Mouse (Mus musculus) hindbrain, embryonic 15.5 days (tissue): Measurements from ENCODE around the gene Spred3. TPM values are rescaled to one million over a fixed set of nuclear protein-coding genes. Genes with fewer than 3 reads are reported as not detected.
"Not testable (repeated sequence)": the region's sequence is repeated elsewhere in the genome, so short reads cannot be mapped to it uniquely, and the experiment has no call there.

ENCODE experiments used
- ATAC-seq: fragments of 200-750 bp; cut with Nextera tagmentation; 2 replicates; pipeline ENCODE4 v1.8.0; 2017; ENCODE audit warnings: low read depth, moderate number of reproducible peaks, moderate TSS enrichment; ENCODE audit not compliant: low FRiP score
- H3K27ac ChIP-seq: fragments of 300-500 bp; sonication (generic); replicated peaks from 2 replicates; pipeline ENCODE4 v1.5.1; 2015; ENCODE audit warnings: mild to moderate bottlenecking, inconsistent platforms
- H3K27me3 ChIP-seq: fragments of 300-500 bp; sonication (generic); 2 replicates; pipeline ENCODE4 v1.6.1; 2015; ENCODE audit warnings: control low read depth, inconsistent platforms
- H3K36me3 ChIP-seq: fragments of 300-500 bp; sonication (generic); 2 replicates; pipeline ENCODE4 v1.6.1; 2015; ENCODE audit warnings: control low read depth, inconsistent platforms
- H3K4me1 ChIP-seq: fragments of 300-500 bp; sonication (generic); replicated peaks from 2 replicates; pipeline ENCODE4 v1.6.1; 2015; ENCODE audit warnings: control low read depth, inconsistent platforms
- H3K4me2 ChIP-seq: fragments of 300-500 bp; sonication (generic); 2 replicates; pipeline ENCODE4 v1.6.1; 2015; ENCODE audit warnings: moderate library complexity, mild to moderate bottlenecking, inconsistent platforms
- H3K4me3 ChIP-seq: fragments of 300-500 bp; sonication (generic); 2 replicates; pipeline ENCODE4 v1.5.1; 2015; ENCODE audit warnings: mild to moderate bottlenecking, inconsistent platforms
- H3K9ac ChIP-seq: fragments of 300-500 bp; sonication (generic); 2 replicates; pipeline ENCODE4 v1.6.1; 2015; ENCODE audit warnings: inconsistent platforms
- H3K9me3 ChIP-seq: fragments of 300-500 bp; sonication (generic); 2 replicates; pipeline ENCODE4 v1.6.1; 2016; ENCODE audit warnings: control low read depth, inconsistent platforms
- WGBS: fragments of 180-500 bp; shearing (Covaris S2); methylation state at CpG from one replicate; pipeline ENCODE4 v1.1.7; 2015; 5-methylcytosine and 5-hydroxymethylcytosine counted together
- polyA plus RNA-seq: library from polyadenylated mRNA; unstranded; fragments of >200 nt; fragmentation: Nextera tagmentation; extraction: Ambion mirVana; gene quantifications from 2 replicates; pipeline ENCODE4 v1.2.1, GENCODE M21; 2015

Spred3 gene
- polyA plus RNA-seq, 1 experiment from 2014 or later, result 11.9 TPM

DNA sequence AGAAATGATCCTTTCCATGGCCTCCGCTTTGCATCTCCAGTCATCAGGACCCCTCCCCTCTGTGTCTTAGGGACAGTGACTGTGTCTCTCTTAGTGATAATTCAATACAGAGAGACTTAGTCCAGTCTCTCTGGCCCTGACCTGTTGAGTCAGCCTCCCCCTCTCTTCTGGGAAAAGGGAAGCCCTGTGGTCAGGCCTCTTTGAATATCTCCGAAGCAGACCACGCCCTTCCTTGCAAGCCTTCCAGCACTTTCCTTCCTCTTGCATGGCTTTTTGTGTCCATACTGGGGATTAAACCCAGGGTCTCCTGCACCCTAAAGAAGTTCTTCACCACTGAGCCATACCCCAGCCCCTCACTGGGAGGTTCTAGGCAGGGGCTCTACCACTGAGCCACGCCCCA is 26.2 kb downstream of the Spred3 start:
- Histone ChIP-seq H3K4me1 (no peaks in the 10 kb centered on the region), H3K27ac (no peak overlapping the region), H3K36me3 (no peaks in the 10 kb centered on the region), H3K9me3 (no peaks in the 10 kb centered on the region), H3K27me3 (no peaks in the 10 kb centered on the region), H3K4me3 (no peak overlapping the region), H3K9ac (no peak overlapping the region), H3K4me2 (no peak overlapping the region)
- WGBS, result 93% methylated on average over 4 of the region's 4 CpGs
- no peak for ATAC-seq

DNA sequence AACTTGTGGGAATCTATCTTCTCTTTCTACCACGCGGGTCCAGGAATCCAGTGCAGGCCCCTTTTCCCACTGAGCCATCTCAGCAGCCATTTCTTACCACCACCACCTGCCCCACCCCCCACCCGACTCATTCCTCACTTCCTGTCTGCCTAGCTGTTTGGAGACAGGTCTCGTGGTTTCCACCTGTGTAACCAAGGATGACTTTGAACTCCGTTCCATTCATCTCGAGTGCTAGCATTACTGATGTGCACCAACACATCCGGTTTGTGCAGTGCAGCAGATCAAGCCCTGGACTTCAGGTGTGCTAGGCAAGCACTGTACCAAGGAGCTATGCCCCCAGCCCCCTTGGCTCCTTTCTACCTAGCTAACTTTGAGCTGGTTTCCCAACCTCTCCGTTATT is 28.8 kb downstream of the Spred3 start:
- H3K36me3 ChIP-seq, result no peaks in the 10 kb centered on the region
- H3K4me1 ChIP-seq, result no peaks in the 10 kb centered on the region
- 88% methylated on average over 8 of the region's 8 CpGs for WGBS
- H3K9ac ChIP-seq, result no peak overlapping the region
- H3K4me3 ChIP-seq, result no peak overlapping the region
- no peak for ATAC-seq
- 0 out of 2 replicates have a peak, but pooled peaks cover 6% of the 10 kb centered on the region for H3K27me3 ChIP-seq
- H3K9me3 ChIP-seq, result no peaks in the 10 kb centered on the region
- no peak overlapping the region for H3K27ac ChIP-seq
- H3K4me2 ChIP-seq, result no peak overlapping the region

DNA sequence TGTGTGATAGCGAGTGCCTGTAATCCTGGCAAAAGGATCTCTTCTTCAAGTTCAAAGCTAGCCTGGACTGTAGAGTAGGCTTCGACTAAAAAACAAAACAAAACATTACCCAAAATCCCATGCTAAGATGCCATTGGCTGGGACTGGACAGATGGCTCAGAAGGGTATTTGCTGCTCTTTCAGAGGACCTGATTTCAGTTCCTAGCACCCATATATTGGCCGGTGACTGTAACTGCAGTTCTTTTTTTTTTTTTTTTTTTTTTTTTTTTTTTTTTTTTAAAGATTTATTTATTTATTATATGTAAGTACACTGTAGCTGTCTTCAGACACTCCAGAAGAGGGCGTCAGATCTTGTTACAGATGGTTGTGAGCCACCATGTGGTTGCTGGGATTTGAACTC is 31.0 kb downstream of the Spred3 start:
- not testable (repeated sequence) for H3K4me1 ChIP-seq, H3K27ac ChIP-seq, H3K36me3 ChIP-seq, H3K4me3 ChIP-seq, ATAC-seq, H3K4me2 ChIP-seq, H3K9ac ChIP-seq, H3K9me3 ChIP-seq
- 97% methylated on average over 3 of the region's 4 CpGs for WGBS
- H3K27me3 ChIP-seq, result peaks cover 19% of the 10 kb centered on the region; the same call in 1 of the 2 replicates

DNA sequence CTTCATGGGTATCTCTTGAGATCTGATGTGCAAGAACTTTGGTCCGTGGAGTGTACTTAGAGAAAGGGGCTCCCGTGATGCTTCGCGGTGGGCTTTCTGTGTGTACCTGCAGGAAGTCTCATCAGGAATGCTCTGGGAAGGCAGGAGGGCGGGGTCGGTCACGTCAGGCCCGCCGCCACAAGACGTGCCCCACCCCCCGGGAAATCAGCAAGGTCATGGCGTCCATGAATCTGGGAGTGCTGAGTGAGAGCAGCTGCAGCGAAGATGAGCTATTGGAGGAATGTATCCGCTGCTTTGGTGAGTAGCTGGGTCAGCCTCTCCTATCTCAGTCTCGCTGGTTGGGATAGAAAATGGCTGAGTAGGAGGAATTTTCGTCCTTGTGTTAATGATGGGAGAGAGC is 32.8 kb downstream of the Spred3 start:
- no peak overlapping the region for H3K27ac ChIP-seq
- 43% methylated on average over 16 of the region's 16 CpGs for WGBS
- no peak overlapping the region for H3K4me3 ChIP-seq
- H3K4me1 ChIP-seq, result peaks cover 7% of the 10 kb centered on the region
- H3K27me3 ChIP-seq, result peaks cover 19% of the 10 kb centered on the region; the same call in 1 of the 2 replicates
- H3K4me2 ChIP-seq, result no peak overlapping the region
- no peak overlapping the region for H3K9ac ChIP-seq
- ATAC-seq, result no peak
- H3K9me3 ChIP-seq, result no peaks in the 10 kb centered on the region
- H3K36me3 ChIP-seq, result no peaks in the 10 kb centered on the region

DNA sequence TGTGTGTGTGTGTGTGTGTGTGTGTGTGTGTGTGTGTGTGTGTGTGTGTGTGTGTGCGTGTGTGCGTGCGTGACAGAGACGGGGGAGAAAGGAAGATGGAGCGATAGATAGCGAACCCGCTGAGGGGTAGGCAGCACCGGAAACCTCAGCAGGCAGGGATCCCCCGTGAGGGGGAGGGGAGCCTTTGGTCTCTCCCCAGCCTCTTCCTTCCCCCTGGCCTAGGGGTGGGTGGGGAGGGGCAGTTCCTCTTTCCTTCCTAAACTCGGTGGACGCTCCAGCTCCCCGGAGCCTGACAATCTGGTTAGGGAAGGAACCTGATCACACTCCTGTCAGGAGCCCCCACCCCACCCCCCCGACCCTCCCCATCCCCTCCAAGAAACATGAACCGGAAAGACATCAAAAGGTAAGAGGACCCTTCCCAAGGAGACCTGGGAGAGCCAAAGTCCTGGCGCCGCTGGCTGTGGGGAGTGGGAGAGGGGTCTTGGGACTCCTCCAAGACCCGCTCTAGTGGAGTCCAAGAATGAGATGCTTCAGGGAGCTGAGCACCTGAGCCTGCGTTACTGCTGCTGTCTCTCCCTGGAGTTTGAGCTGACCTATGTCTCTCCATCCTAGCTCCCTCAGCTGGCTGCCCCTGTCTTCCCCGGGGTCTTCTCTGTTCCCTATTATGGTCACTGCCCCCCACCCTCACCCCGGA is 35.4 kb downstream of the Spred3 start, which contains the start of gene Rasgrp4:
Gene Rasgrp4 (plus strand): TSS at position 159 of the 694 bp plus-strand sequence.
- Histone ChIP-seq H3K4me3 (peak within 1 kb of the TSS; percentile 20), H3K9ac (no peak within 1 kb of the TSS), H3K27me3 (peaks cover 19% of the 10 kb centered on the region; the same call in 1 of the 2 replicates), H3K9me3 (no peaks in the 10 kb centered on the region), H3K36me3 (no peaks in the 10 kb centered on the region), H3K4me2 (peak within 1 kb of the TSS; percentile 55), H3K27ac (no peak within 1 kb of the TSS), H3K4me1 (peaks cover 7% of the 10 kb centered on the region)
- no peak; the same call in 1 of the 2 replicates for ATAC-seq
- WGBS, result 3% methylated on average over 15 of the region's 20 CpGs

DNA sequence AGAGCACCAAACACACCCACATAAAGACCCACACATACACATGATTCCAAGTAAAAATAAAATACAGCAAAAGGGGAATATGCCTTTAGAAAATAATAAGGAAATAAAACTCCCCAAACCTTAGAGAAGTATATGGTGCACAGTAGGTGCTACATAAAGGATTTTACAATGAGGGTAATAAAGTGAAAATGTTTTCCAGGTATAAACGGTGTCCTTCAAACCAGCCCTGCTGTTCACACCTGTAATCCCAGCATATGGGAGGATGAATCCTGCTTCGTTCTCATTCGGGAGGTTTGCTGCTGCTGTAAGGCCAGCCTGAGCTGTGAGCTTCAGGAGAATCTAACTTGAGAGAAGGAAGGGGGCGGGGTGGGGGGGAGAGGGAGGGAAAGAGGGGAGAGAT is 36.0 kb downstream of the Spred3 start:
- Histone ChIP-seq H3K9ac (no peak overlapping the region), H3K36me3 (no peaks in the 10 kb centered on the region), H3K4me2 (peak overlapping the region; percentile 55), H3K27ac (no peak overlapping the region), H3K4me1 (peaks cover 7% of the 10 kb centered on the region), H3K27me3 (peaks cover 19% of the 10 kb centered on the region; the same call in 1 of the 2 replicates), H3K4me3 (peak overlapping the region; percentile 20; the same call in 1 of the 2 replicates), H3K9me3 (no peaks in the 10 kb centered on the region)
- 7% methylated on average over 4 of the region's 4 CpGs for WGBS
- no peak for ATAC-seq

DNA sequence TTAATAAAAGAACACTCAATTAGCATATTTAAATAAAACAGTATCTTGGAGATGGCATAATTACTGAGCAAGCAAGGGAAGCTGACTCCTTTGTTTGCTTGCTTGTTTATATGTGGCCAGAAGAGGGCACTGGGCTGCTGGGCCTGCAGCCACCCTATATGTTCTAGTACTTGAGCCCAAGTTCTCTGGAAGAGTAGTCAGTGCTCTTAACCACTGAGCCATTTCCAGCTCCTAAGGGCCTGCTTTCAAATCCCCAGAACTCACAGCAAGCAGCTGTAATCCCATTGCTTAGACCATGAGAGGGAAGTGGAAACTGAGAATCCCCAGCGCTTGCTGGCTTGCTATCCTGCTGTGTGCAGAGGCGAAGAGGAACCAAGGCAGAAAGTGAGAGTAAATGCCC is 41.5 kb downstream of the Spred3 start:
- H3K36me3 ChIP-seq, result no peaks in the 10 kb centered on the region
- no peak for ATAC-seq
- 62% methylated on average over 2 of the region's 2 CpGs for WGBS

DNA sequence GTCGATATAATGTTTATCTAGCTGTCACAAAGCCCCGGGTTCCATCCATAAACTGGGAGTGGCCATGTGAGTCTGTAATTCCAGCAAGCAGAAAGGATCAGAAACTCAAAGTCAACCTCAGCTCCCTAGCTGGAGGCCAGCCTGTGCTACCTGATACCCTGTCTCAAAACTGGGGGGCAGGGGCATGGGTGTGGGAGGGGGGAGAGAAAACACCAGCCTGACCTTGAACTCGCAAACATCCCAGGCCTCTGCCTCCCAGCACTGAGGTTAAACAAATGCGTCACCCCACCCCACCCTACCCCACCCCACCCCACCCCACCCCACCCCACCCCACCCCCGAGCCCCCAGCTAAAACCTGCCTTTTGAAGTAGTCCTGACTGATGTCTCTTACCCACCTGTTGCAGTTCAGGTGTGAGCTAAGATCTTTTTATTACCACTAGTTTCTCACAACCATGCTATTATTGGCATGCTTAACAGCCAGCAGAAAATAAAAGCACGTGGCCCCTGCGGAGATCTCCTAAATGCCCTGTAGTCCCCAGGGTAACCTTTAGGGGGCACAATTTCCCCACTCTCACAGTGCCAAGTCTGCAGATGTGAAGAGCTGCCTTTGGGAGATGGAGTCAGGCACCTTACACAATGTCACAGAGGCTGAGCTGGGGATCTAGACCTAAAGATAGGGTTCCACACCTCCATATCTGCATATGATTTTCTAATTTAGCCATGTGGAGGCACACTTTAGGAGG is 43.9 kb downstream of the Spred3 start:
- Histone ChIP-seq H3K9me3 (no peaks in the 10 kb centered on the region), H3K36me3 (no peaks in the 10 kb centered on the region), H3K4me1 (no peaks in the 10 kb centered on the region), H3K9ac (no peak overlapping the region), H3K4me2 (no peak overlapping the region), H3K27ac (no peak overlapping the region), H3K27me3 (peaks cover 3% of the 10 kb centered on the region; the same call in 1 of the 2 replicates), H3K4me3 (no peak overlapping the region)
- WGBS, result 41% methylated on average over 7 of the region's 7 CpGs
- ATAC-seq, result no peak

More for the DNA sequence above, 41.5 kb downstream of the Spred3 start:
- Histone ChIP-seq H3K9ac (no peak overlapping the region), H3K4me3 (no peak overlapping the region), H3K27me3 (peaks cover 3% of the 10 kb centered on the region; the same call in 1 of the 2 replicates), H3K27ac (no peak overlapping the region), H3K4me2 (no peak overlapping the region), H3K9me3 (no peaks in the 10 kb centered on the region), H3K4me1 (no peaks in the 10 kb centered on the region)

DNA sequence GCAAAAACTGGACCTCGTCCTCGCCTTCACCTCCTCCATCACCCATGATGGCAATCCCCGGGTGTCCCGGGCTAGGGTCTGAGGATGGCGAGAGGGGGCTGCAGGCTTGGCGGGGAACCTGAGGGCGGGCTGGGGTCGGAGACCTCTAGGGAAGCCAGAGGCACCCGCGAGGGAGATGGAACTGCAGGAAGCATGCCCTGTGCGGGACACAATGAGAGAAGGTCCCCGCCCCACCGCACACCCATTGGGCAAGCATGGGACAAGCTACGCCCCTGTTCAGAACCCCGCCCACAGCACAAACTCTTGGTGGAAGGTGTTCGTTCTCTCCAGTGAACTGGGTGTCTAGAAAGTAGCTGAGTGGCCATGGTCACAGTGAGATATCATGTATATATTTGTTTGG is 45.2 kb downstream of the Spred3 start, which contains the start of gene Ryr1:
Gene Ryr1 (minus strand): TSS at position 210 of the 400 bp plus-strand sequence.
- H3K36me3 ChIP-seq, result no peaks in the 10 kb centered on the region
- peaks cover 3% of the 10 kb centered on the region; the same call in 1 of the 2 replicates for H3K27me3 ChIP-seq
- WGBS, result under 1% methylated on average over 16 of the region's 16 CpGs
- H3K9ac ChIP-seq, result no peak within 1 kb of the TSS
- H3K4me3 ChIP-seq, result peak within 1 kb of the TSS; percentile 26
- peak within 1 kb of the TSS; percentile 53 for H3K4me2 ChIP-seq
- H3K4me1 ChIP-seq, result no peaks in the 10 kb centered on the region
- no peaks in the 10 kb centered on the region for H3K9me3 ChIP-seq
- H3K27ac ChIP-seq, result no peak within 1 kb of the TSS
- no peak for ATAC-seq

DNA sequence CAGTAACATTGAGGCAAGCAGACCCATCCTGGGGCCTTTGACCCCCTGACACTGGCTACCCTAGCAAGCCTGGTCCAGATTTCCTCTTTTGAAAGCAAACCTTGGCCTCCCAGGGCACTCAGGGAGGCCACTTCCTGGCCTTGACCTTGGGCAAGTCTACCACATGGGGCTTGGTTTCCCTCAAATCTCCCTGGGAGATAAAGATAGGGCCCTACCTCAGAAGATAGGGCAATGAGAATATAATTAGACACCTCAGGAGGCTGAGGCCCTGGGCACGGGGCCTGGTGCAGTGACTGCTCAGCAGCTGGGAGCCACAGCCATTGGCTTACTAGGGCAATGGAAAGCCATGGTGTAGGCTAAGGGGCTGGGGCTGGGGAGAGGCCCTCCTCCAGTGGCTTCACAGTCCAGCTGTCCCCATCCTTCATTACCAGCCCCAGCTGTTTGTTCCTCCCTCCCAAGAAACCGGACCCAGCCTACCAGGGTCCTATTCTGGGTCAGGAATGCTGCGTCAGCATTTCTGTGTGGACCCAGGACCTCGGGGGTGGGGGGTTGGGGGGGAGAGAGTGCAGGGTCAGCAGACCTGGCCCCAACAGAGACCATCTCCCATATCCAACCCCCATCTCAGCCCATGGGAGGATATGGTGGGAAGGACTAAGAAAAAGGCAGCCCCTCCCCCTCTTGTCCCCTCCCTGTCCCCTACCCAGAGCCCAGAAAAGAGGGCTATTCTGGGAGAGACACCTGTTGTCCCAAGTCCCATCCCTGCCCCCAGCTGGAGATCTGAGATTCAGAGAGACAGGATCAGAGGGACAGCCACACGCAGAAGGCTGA is 46.5 kb downstream of the Spred3 start:
- H3K27ac ChIP-seq, result no peak overlapping the region
- H3K9ac ChIP-seq, result no peak overlapping the region
- no peak overlapping the region for H3K4me3 ChIP-seq
- H3K9me3 ChIP-seq, result no peaks in the 10 kb centered on the region
- no peak overlapping the region for H3K4me2 ChIP-seq
- no peaks in the 10 kb centered on the region for H3K4me1 ChIP-seq
- ATAC-seq, result no peak
- WGBS, result 54% methylated on average over 5 of the region's 5 CpGs
- peaks cover 3% of the 10 kb centered on the region; the same call in 1 of the 2 replicates for H3K27me3 ChIP-seq
- H3K36me3 ChIP-seq, result no peaks in the 10 kb centered on the region

DNA sequence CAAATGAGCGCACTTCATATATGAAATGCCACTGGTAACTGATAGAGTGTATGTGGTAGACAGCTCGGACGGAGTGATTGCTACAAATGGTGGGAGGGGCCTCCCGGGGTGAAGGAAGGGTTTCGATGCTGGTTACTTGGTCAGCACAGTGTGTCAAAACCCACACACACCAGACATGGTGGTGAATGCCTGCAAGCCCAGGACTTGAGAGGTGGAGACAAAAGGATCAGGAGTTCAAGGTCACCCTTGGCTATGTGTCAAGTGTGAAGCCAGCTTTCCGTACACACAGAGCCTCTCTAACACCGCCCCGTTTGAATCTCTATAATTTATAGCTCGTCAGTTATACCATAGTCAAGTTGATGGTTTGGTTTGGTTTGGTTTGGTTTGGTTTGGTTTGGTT is 47.4 kb downstream of the Spred3 start:
- Histone ChIP-seq H3K4me1 (no peaks in the 10 kb centered on the region), H3K9ac (no peak overlapping the region), H3K27ac (no peak overlapping the region), H3K9me3 (no peaks in the 10 kb centered on the region), H3K4me2 (no peak overlapping the region), H3K4me3 (no peak overlapping the region), H3K36me3 (no peaks in the 10 kb centered on the region), H3K27me3 (peaks cover 3% of the 10 kb centered on the region; the same call in 1 of the 2 replicates)
- WGBS, result 94% methylated on average over 9 of the region's 9 CpGs
- no peak for ATAC-seq
